Mouse (Mus musculus) kidney, embryonic 14.5 days (tissue): ENCODE measurements around the gene Rab40c. TPM values are rescaled to one million over a fixed set of nuclear protein-coding genes. Genes with fewer than 3 reads are reported as not detected.

Experiments
- ATAC-seq: fragments of 200-750 bp; cut with Nextera tagmentation; 2 replicates; pipeline ENCODE4 v1.8.0; 2017; ENCODE audit warnings: moderate number of reproducible peaks, mild to moderate bottlenecking, moderate TSS enrichment, moderate library complexity; ENCODE audit not compliant: low FRiP score, low TSS enrichment
- H3K27ac ChIP-seq: fragments of 300-500 bp; sonication (generic); 2 replicates; pipeline ENCODE4 v1.5.1; 2014; ENCODE audit warnings: low read depth, mild to moderate bottlenecking, low read length, moderate library complexity, mixed read lengths
- H3K27me3 ChIP-seq: fragments of 300-500 bp; sonication (generic); 2 replicates; pipeline ENCODE4 v1.6.1; 2014; ENCODE audit warnings: mild to moderate bottlenecking, low read length; ENCODE audit not compliant: control insufficient read depth, insufficient read depth
- H3K36me3 ChIP-seq: fragments of 300-500 bp; sonication (generic); 2 replicates; pipeline ENCODE4 v1.6.1; 2014; ENCODE audit warnings: low read length, mixed read lengths; ENCODE audit not compliant: control insufficient read depth, insufficient read depth
- H3K4me1 ChIP-seq: fragments of 300-500 bp; sonication (generic); 2 replicates; pipeline ENCODE4 v1.6.1; 2014; ENCODE audit warnings: low read length, mixed read lengths; ENCODE audit not compliant: control insufficient read depth, insufficient read depth
- H3K4me2 ChIP-seq: fragments of 300-500 bp; sonication (generic); replicated peaks from 2 replicates; pipeline ENCODE4 v1.6.1; 2014; ENCODE audit warnings: low read depth, mild to moderate bottlenecking, low read length
- H3K4me3 ChIP-seq: fragments of 300-500 bp; sonication (generic); 2 replicates; pipeline ENCODE4 v1.5.1; 2014; ENCODE audit warnings: mild to moderate bottlenecking, low read length
- H3K9ac ChIP-seq: fragments of 300-500 bp; sonication (generic); 2 replicates; pipeline ENCODE4 v1.6.1; 2014; ENCODE audit warnings: low read depth, mild to moderate bottlenecking, low read length, moderate library complexity
- H3K9me3 ChIP-seq: fragments of 300-500 bp; sonication (generic); 2 replicates; pipeline ENCODE4 v1.6.1; 2016; ENCODE audit warnings: low read length; ENCODE audit not compliant: control insufficient read depth
- WGBS: fragments of 180-500 bp; shearing (Covaris S2); extraction: QIAGEN DNeasy Blood & Tissue Kit; methylation state at CpG from one replicate; pipeline ENCODE4 v1.1.7; 2014; 5-methylcytosine and 5-hydroxymethylcytosine counted together
- polyA plus RNA-seq: library from polyadenylated mRNA; unstranded; fragments of >200 nt; fragmentation: Nextera tagmentation; extraction: Ambion mirVana; gene quantifications from 2 replicates; pipeline ENCODE4 v1.2.1, GENCODE M21; 2014

Gene Rab40c
- polyA plus RNA-seq, 1 experiment from 2014 or later, result 17.2 TPM

DNA sequence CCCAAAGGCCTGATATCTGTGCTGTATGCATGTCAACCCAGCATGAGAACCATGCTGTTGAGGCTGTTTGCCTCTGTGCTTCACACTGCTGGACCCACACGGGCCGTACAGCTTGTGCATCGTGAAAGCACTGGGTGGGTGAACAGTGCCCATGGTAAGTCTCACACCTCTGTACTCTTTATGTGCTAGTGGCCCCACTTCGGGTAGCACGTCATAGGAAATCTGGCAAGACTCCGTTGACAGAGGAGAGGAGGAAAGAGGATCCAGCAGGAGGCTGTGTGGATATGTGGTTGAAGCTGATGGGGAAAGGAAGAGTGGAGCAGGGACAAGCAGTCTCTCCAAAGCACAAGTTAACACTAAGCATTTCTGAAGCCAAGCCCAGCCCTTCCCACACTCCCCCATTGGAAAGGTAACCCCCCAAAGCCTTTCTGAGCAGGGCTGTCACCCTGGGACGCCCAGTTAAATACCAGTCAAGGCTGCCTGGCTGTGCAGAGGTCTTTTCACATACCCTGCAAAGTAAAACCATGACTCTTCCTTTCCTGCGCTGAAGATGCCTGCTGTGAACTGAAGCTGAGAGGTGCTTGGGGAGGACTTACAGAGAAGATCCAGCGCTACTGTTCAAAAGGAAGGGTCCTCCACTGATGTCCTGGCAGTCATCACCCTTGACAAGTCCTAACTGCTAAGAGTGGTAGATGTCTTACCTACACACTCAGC, 1.3 kb downstream of the Rab40c start:
- Histone ChIP-seq H3K4me1 (peaks cover 13% of the 10 kb centered on the region), H3K27me3 (no peaks in the 10 kb centered on the region), H3K36me3 (peaks cover 8% of the 10 kb centered on the region; the same call in 1 of the 2 replicates), H3K4me2 (peak overlapping the region; percentile 64), H3K9me3 (no peaks in the 10 kb centered on the region), H3K27ac (no peak overlapping the region), H3K9ac (peak overlapping the region; percentile 90; the same call in 1 of the 2 replicates), H3K4me3 (peak overlapping the region; percentile 97)
- WGBS, result 88% methylated on average over 9 of the region's 9 CpGs
- no peak for ATAC-seq

DNA sequence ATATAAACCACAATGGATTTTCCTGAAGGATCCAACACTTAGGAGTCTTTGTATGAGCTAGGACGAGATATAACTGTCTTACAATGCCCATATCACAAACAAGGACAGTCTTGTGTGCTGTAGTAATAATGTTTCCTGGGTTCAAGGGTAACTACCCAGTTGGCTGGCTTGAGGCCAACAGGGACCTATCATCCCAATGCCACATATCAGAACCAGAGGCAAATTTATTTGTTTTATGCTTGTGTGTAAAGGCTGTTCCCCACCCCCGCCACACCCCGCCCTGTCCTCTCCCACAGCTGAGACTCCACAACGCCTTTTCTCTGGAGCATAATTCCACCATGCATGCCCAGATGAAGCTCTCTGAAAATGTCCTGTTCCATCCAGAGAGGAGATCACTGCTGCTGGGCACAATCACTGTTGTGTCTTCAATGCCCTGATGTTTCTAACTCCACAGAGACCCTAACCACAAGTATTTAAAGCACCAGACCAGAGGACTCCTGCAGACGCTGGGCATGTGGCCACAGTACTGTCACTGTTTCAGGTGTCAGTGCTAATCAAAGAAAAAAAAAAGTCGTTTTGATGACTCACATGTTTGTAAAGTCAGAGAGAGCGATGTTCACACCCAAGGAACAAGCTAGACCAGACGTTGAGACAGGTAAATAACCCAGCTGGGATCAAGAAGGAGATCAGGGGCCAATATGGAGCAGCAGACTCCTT, 2.4 kb downstream of the Rab40c start:
- WGBS, result 80% methylated on average over 8 of the region's 8 CpGs
- no peak for ATAC-seq
- Histone ChIP-seq H3K4me1 (peaks cover 13% of the 10 kb centered on the region), H3K9me3 (no peaks in the 10 kb centered on the region), H3K27me3 (no peaks in the 10 kb centered on the region), H3K9ac (no peak overlapping the region), H3K36me3 (peaks cover 9% of the 10 kb centered on the region; the same call in 1 of the 2 replicates), H3K4me3 (no peak overlapping the region), H3K27ac (no peak overlapping the region), H3K4me2 (no peak overlapping the region)

DNA sequence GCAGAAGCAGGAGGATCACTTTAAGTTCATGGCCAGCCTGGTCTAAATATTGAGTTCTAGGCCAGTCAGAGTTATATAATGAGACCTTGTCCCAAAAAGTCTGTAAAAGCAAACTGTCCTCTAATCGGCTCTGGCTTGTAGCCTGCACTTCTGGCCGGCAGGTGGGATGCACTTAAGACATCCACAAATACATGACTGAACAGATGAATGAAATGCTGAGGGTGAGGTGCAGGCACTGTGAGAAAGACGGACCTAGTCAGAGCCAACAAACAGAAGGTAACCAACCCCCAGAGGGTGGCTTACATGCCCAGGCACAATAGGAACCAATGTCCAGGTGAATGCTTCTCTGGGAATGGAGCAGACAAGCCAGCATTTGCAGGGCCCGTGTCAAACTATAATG, 5.2 kb downstream of the Rab40c start:
- Histone ChIP-seq H3K4me1 (peaks cover 13% of the 10 kb centered on the region), H3K9me3 (no peaks in the 10 kb centered on the region), H3K9ac (no peak overlapping the region), H3K27me3 (no peaks in the 10 kb centered on the region), H3K36me3 (peaks cover 12% of the 10 kb centered on the region; the same call in 1 of the 2 replicates), H3K27ac (no peak overlapping the region), H3K4me2 (no peak overlapping the region), H3K4me3 (no peak overlapping the region)
- no peak for ATAC-seq
- 89% methylated on average over 4 of the region's 4 CpGs for WGBS

- no peak overlapping the region for H3K4me3 ChIP-seq
- no peak overlapping the region for H3K9ac ChIP-seq
- no peaks in the 10 kb centered on the region for H3K27me3 ChIP-seq
- H3K4me1 ChIP-seq, result peaks cover 13% of the 10 kb centered on the region
- no peaks in the 10 kb centered on the region for H3K9me3 ChIP-seq
- ATAC-seq, result no peak
- H3K36me3 ChIP-seq, result peaks cover 12% of the 10 kb centered on the region; the same call in 1 of the 2 replicates
- 70% methylated on average over 1 of the region's 1 CpGs for WGBS
- no peak overlapping the region for H3K4me2 ChIP-seq
- no peak overlapping the region for H3K27ac ChIP-seq
Measured at GRCm38 (mm10) chr17:25913877-25914275, 5.7 kb downstream of the Rab40c start.

- Histone ChIP-seq H3K27ac (no peak overlapping the region), H3K4me2 (no peak overlapping the region)
- 84% methylated on average over 14 of the region's 14 CpGs for WGBS
Measured at GRCm38 (mm10) chr17:25913186-25913876, 6.2 kb downstream of the Rab40c start.

GRCm38 (mm10) chr17:25911816-25912215, 7.7 kb downstream of the Rab40c start:
- no peaks in the 10 kb centered on the region for H3K4me1 ChIP-seq
- ATAC-seq, result no peak
- H3K9me3 ChIP-seq, result no peaks in the 10 kb centered on the region
- H3K27ac ChIP-seq, result no peak overlapping the region
- H3K4me2 ChIP-seq, result no peak overlapping the region
- WGBS, result 91% methylated on average over 4 of the region's 4 CpGs
- no peak overlapping the region for H3K9ac ChIP-seq
- H3K36me3 ChIP-seq, result peaks cover 7% of the 10 kb centered on the region; the same call in 1 of the 2 replicates
- no peaks in the 10 kb centered on the region for H3K27me3 ChIP-seq
- no peak overlapping the region for H3K4me3 ChIP-seq

More at GRCm38 (mm10) chr17:25913186-25913876, 6.2 kb downstream of the Rab40c start:
- peaks cover 9% of the 10 kb centered on the region for H3K4me1 ChIP-seq
- H3K36me3 ChIP-seq, result peaks cover 12% of the 10 kb centered on the region; the same call in 1 of the 2 replicates
- no peaks in the 10 kb centered on the region for H3K27me3 ChIP-seq
- H3K9ac ChIP-seq, result no peak overlapping the region
- no peaks in the 10 kb centered on the region for H3K9me3 ChIP-seq
- no peak for ATAC-seq
- no peak overlapping the region for H3K4me3 ChIP-seq

DNA sequence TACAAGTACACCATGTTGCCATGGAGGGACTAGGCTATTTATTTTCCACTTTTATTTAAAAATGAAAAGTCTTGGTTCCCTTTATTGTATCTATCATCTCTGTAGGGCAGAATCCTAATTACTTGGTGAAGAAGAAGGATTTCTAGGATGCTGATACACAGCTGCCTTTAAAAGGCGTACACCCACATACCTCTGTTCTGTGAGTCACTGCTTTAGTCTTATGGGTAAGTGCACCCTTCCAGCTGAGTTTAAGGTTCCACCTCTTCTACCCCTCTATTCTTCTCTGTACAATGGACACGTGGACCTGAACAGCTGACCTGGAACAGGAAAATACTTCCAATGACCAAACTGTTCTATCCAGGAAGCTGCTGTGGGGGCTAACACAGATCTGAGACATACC, 11.9 kb downstream of the Rab40c start:
- no peaks in the 10 kb centered on the region for H3K4me1 ChIP-seq
- WGBS, result 91% methylated on average over 2 of the region's 2 CpGs

GRCm38 (mm10) chr17:25903061-25903460, 16.5 kb downstream of the Rab40c start:
- no peak for ATAC-seq
- no peaks in the 10 kb centered on the region for H3K9me3 ChIP-seq
- no peaks in the 10 kb centered on the region; the same call in 1 of the 2 replicates for H3K36me3 ChIP-seq
- no peak overlapping the region for H3K27ac ChIP-seq
- H3K9ac ChIP-seq, result no peak overlapping the region
- no peak overlapping the region for H3K4me3 ChIP-seq
- no peak overlapping the region for H3K4me2 ChIP-seq
- 81% methylated on average over 3 of the region's 3 CpGs for WGBS
- H3K27me3 ChIP-seq, result no peaks in the 10 kb centered on the region
- no peaks in the 10 kb centered on the region for H3K4me1 ChIP-seq

More for the DNA sequence above, 11.9 kb downstream of the Rab40c start:
- H3K27ac ChIP-seq, result no peak overlapping the region
- H3K9me3 ChIP-seq, result no peaks in the 10 kb centered on the region
- H3K36me3 ChIP-seq, result peaks cover 4% of the 10 kb centered on the region; the same call in 1 of the 2 replicates
- H3K9ac ChIP-seq, result no peak overlapping the region
- H3K4me3 ChIP-seq, result no peak overlapping the region
- H3K4me2 ChIP-seq, result no peak overlapping the region
- no peak for ATAC-seq
- H3K27me3 ChIP-seq, result no peaks in the 10 kb centered on the region
